Mouse (Mus musculus) heart, postnatal 0 days (tissue): ENCODE data around the gene Usf3. TPM values are rescaled to one million over a fixed set of nuclear protein-coding genes. Genes with fewer than 3 reads are reported as not detected.

Source experiments
- ATAC-seq: fragments of 200-750 bp; cut with Nextera tagmentation; 2 replicates; pipeline ENCODE4 v1.8.0; 2017; ENCODE audit warnings: low read depth, moderate number of reproducible peaks, moderate library complexity; ENCODE audit not compliant: insufficient read depth
- DNase-seq: peaks from one replicate; pipeline ENCODE4 v3.0.0-alpha.2; 2016; ENCODE audit warnings: low spot score
- H3K27ac ChIP-seq: fragments of 300-500 bp; sonication (generic); 2 replicates; pipeline ENCODE4 v1.5.1; 2014; ENCODE audit warnings: low read depth, mild to moderate bottlenecking
- H3K27me3 ChIP-seq: fragments of 300-500 bp; sonication (generic); 2 replicates; pipeline ENCODE4 v1.6.1; 2014; ENCODE audit warnings: low read length, mixed read lengths; ENCODE audit not compliant: control insufficient read depth, insufficient read depth
- H3K36me3 ChIP-seq: fragments of 300-500 bp; sonication (generic); replicated peaks from 2 replicates; pipeline ENCODE4 v1.6.1; 2014; ENCODE audit warnings: low read length, mixed read lengths; ENCODE audit not compliant: control insufficient read depth, insufficient read depth
- H3K4me1 ChIP-seq: fragments of 300-500 bp; sonication (generic); 2 replicates; pipeline ENCODE4 v1.6.1; 2014; ENCODE audit warnings: antibody characterized with exemption; ENCODE audit not compliant: control insufficient read depth, insufficient read depth
- H3K4me2 ChIP-seq: fragments of 300-500 bp; sonication (generic); 2 replicates; pipeline ENCODE4 v1.6.1; 2014; ENCODE audit warnings: low read depth, mild to moderate bottlenecking, low read length, moderate library complexity
- H3K4me3 ChIP-seq: fragments of 300-500 bp; sonication (generic); 2 replicates; pipeline ENCODE4 v1.5.1; 2014; ENCODE audit warnings: low read depth, low read length
- H3K9ac ChIP-seq: fragments of 300-500 bp; sonication (generic); replicated peaks from 2 replicates; pipeline ENCODE4 v1.6.1; 2014; ENCODE audit warnings: low read depth, low read length, mixed read lengths
- H3K9me3 ChIP-seq: fragments of 300-500 bp; sonication (generic); replicated peaks from 2 replicates; pipeline ENCODE4 v1.6.1; 2016; ENCODE audit warnings: low read length; ENCODE audit not compliant: control insufficient read depth
- CTCF ChIP-seq: IDR thresholded peaks from 2 replicates; pipeline ENCODE4 v1.5.1; 2016; ENCODE audit warnings: antibody characterized with exemption, control low read depth, low read depth
- EP300 ChIP-seq: IDR thresholded peaks from 2 replicates; pipeline ENCODE4 v1.6.1; 2016; ENCODE audit warnings: antibody characterized with exemption, low read depth
- WGBS: fragments of 180-500 bp; shearing (Covaris S2); extraction: QIAGEN DNeasy Blood & Tissue Kit; methylation state at CpG from one replicate; pipeline ENCODE4 v1.1.7; 2014; 5-methylcytosine and 5-hydroxymethylcytosine counted together
- polyA plus RNA-seq: library from polyadenylated mRNA; unstranded; fragments of >200 nt; fragmentation: Nextera tagmentation; extraction: Ambion mirVana; gene quantifications from 2 replicates; pipeline ENCODE4 v1.2.1, GENCODE M21; 2015
- total RNA-seq: library from RNA; depleted of rRNA; stranded (reverse); fragments of >200 nt; gene quantifications from 2 replicates; pipeline ENCODE4 v1.2.3, GENCODE M21; 2014; ENCODE audit warnings: low replicate concordance

Usf3 gene
- total and polyA plus RNA-seq, 2 experiments from 2014 or later = 1.4 to 9.9 TPM

GRCm38 (mm10) chr16:44159325-44159724 is 13.7 kb upstream of the Usf3 start:
- no peak for DNase-seq
- Histone ChIP-seq H3K27me3 (no peaks in the 10 kb centered on the region), H3K4me1 (no peaks in the 10 kb centered on the region), H3K9ac (no peak overlapping the region), H3K4me3 (no peak overlapping the region), H3K9me3 (no peaks in the 10 kb centered on the region), H3K27ac (no peak overlapping the region), H3K4me2 (no peak overlapping the region), H3K36me3 (peaks cover 23% of the 10 kb centered on the region)
- 80% methylated on average over 7 of the region's 7 CpGs for WGBS
- TF ChIP-seq CTCF (no peak), EP300 (no peak)
- ATAC-seq = no peak

DNA sequence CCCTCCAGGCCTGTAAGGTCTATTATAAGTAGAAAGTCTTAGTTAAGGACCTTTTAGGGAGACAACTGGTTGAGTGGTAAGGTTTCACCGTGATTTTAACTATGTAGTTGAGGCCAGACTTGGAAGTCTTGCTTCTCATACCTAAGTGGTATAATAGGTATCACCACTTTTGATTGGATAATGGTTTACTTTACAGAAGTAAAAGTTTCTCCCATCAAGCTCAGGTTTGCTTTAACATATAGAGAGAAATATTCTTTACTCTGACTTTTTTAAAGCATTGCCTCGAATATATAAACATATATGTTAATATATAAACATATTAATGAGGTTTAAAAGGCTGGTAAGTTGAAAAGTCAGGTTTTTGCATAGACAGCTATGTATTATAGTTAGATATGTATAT is 9.2 kb upstream of the Usf3 start:
- 88% methylated on average over 2 of the region's 2 CpGs for WGBS
- Histone ChIP-seq H3K4me3 (no peak overlapping the region), H3K27ac (no peak overlapping the region), H3K9me3 (no peaks in the 10 kb centered on the region), H3K4me1 (peaks cover 2% of the 10 kb centered on the region; the same call in 1 of the 2 replicates), H3K9ac (no peak overlapping the region), H3K27me3 (no peaks in the 10 kb centered on the region), H3K4me2 (no peak overlapping the region), H3K36me3 (peaks cover 13% of the 10 kb centered on the region)
- TF ChIP-seq EP300 = no peak
- no peak for TF ChIP-seq CTCF
- DNase-seq = no peak
- no peak for ATAC-seq

- 33% methylated on average over 3 of the region's 3 CpGs for WGBS
- no peaks in the 10 kb centered on the region; the same call in 1 of the 2 replicates for H3K36me3 ChIP-seq
- no peak overlapping the region for H3K27ac ChIP-seq
- H3K4me3 ChIP-seq = no peak overlapping the region
- H3K4me2 ChIP-seq = no peak overlapping the region
- no peaks in the 10 kb centered on the region for H3K27me3 ChIP-seq
- H3K4me1 ChIP-seq = peaks cover 3% of the 10 kb centered on the region; the same call in 1 of the 2 replicates
- DNase-seq (no peak), ATAC-seq (no peak)
- no peak overlapping the region for H3K9ac ChIP-seq
- no peaks in the 10 kb centered on the region for H3K9me3 ChIP-seq
- no peak for TF ChIP-seq EP300
- TF ChIP-seq CTCF = no peak
These were observed 7.9 kb upstream of the Usf3 start for GRCm38 (mm10) chr16:44165182-44165581.

- Histone ChIP-seq H3K9me3 (no peaks in the 10 kb centered on the region), H3K4me3 (no peak overlapping the region), H3K4me2 (no peak overlapping the region), H3K4me1 (peaks cover 5% of the 10 kb centered on the region; the same call in 1 of the 2 replicates), H3K27me3 (no peaks in the 10 kb centered on the region), H3K36me3 (no peaks in the 10 kb centered on the region), H3K27ac (no peak overlapping the region), H3K9ac (no peak overlapping the region)
- 83% methylated on average over 4 of the region's 4 CpGs for WGBS
- ATAC-seq (no peak), DNase-seq (no peak)
- TF ChIP-seq CTCF (no peak), EP300 (no peak)
These were observed 4.1 kb upstream of the Usf3 start for GRCm38 (mm10) chr16:44168990-44169389.

- ATAC-seq = peak; percentile 97
- H3K4me3 ChIP-seq = peak overlapping the region; percentile 80
- peak overlapping the region; percentile 95 for H3K27ac ChIP-seq
- H3K4me2 ChIP-seq = peak overlapping the region; percentile 92
- peak; percentile 100 for DNase-seq
- H3K9ac ChIP-seq = peak overlapping the region; percentile 75
- peaks cover 18% of the 10 kb centered on the region for H3K4me1 ChIP-seq
- H3K27me3 ChIP-seq = no peaks in the 10 kb centered on the region
- under 1% methylated on average over 26 of the region's 26 CpGs for WGBS
- no peaks in the 10 kb centered on the region for H3K36me3 ChIP-seq
- no peaks in the 10 kb centered on the region for H3K9me3 ChIP-seq
- TF ChIP-seq CTCF (peak; percentile 46), EP300 (0 out of 2 replicates have a peak, but pooled peaks have one; percentile 28)
These were observed 520 bp upstream of the Usf3 start for GRCm38 (mm10) chr16:44172297-44173154.
